Mouse (Mus musculus) liver, embryonic 14.5 days (tissue): ENCODE measurements around the gene Ptges3l.

Experiments used
- CTCF ChIP-seq: IDR thresholded peaks from 2 replicates; pipeline ENCODE4 v1.5.1; 2016; ENCODE audit warnings: antibody characterized with exemption, low read depth, control low read depth
- EP300 ChIP-seq: IDR thresholded peaks from 2 replicates; pipeline ENCODE4 v1.6.1; 2016; ENCODE audit warnings: antibody characterized with exemption, low read depth

DNA sequence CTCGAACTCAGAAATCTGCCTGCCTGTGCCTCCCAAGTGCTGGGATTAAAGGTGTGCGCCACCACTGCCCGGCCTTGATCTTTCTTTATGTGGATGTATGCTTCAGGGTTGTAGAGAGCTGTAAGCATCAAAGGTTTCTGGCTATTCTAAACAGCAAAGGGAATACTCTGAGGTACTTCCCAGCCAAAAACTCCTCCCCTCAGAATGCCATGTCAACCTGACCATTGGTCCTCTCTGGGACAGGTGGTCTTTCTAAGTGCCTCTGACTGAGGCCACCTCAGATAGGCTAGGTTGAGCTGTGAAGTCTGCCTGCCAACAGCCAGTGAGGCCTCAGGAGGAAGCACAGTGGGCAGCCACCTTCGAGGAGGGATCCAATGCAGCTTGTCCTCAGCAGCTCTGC is 23.8 kb upstream of the Ptges3l start:
- TF ChIP-seq CTCF = peak; percentile 4; the same call in 1 of the 2 replicates
- TF ChIP-seq EP300 = no peak
